Mouse (Mus musculus): ENCODE results near the gene Tysnd1. TPM values are rescaled to one million over a fixed set of nuclear protein-coding genes. Genes with fewer than 3 reads are reported as not detected.

Tysnd1 gene
- polyA plus RNA-seq, 1 experiment from 2014 or later: 19.2 TPM

GRCm38 (mm10) chr10:61741306-61741705 is 46.0 kb downstream of the Tysnd1 start:
- H3K4me1 ChIP-seq: no peaks in the 10 kb centered on the region
- ATAC-seq (ENCODE audit: extremely low read depth, insufficient number of reproducible peaks, low FRiP score, low TSS enrichment): no peak
- no peak overlapping the region for H3K4me3 ChIP-seq
- 75% methylated on average over 1 of the region's 1 CpGs for WGBS
- peaks cover 8% of the 10 kb centered on the region; the same call in 1 of the 2 replicates for H3K9me3 ChIP-seq
- no peaks in the 10 kb centered on the region for H3K27me3 ChIP-seq (replicated peaks)
- peaks cover 95% of the 10 kb centered on the region for H3K36me3 ChIP-seq
- no peak overlapping the region for H3K27ac ChIP-seq (replicated peaks)
- no peak overlapping the region for H3K4me2 ChIP-seq
- H3K9ac ChIP-seq: no peak overlapping the region

GRCm38 (mm10) chr10:61741873-61742272 is 46.6 kb downstream of the Tysnd1 start:
- Histone ChIP-seq H3K9me3 (peaks cover 8% of the 10 kb centered on the region; the same call in 1 of the 2 replicates), H3K9ac (no peak overlapping the region), H3K4me1 (no peaks in the 10 kb centered on the region), H3K4me3 (no peak overlapping the region), H3K27ac (replicated peaks) (no peak overlapping the region), H3K36me3 (peaks cover 97% of the 10 kb centered on the region), H3K4me2 (no peak overlapping the region), H3K27me3 (replicated peaks) (no peaks in the 10 kb centered on the region)
- no peak for ATAC-seq (ENCODE audit: extremely low read depth, insufficient number of reproducible peaks, low FRiP score, low TSS enrichment)
- 76% methylated on average over 4 of the region's 4 CpGs for WGBS

GRCm38 (mm10) chr10:61742336-61742735 is 47.0 kb downstream of the Tysnd1 start:
- Histone ChIP-seq H3K36me3 (peaks cover 99% of the 10 kb centered on the region), H3K9ac (no peak overlapping the region), H3K9me3 (peaks cover 8% of the 10 kb centered on the region; the same call in 1 of the 2 replicates), H3K4me1 (no peaks in the 10 kb centered on the region), H3K4me2 (no peak overlapping the region), H3K4me3 (no peak overlapping the region), H3K27me3 (replicated peaks) (no peaks in the 10 kb centered on the region), H3K27ac (replicated peaks) (no peak overlapping the region)
- WGBS: 86% methylated on average over 8 of the region's 8 CpGs
- ATAC-seq (ENCODE audit: extremely low read depth, insufficient number of reproducible peaks, low FRiP score, low TSS enrichment): no peak

- H3K9me3 ChIP-seq: peaks cover 8% of the 10 kb centered on the region; the same call in 1 of the 2 replicates
- no peaks in the 10 kb centered on the region for H3K27me3 ChIP-seq (replicated peaks)
- H3K4me1 ChIP-seq: no peaks in the 10 kb centered on the region
- no peak for ATAC-seq (ENCODE audit: extremely low read depth, insufficient number of reproducible peaks, low FRiP score, low TSS enrichment)
- no peak overlapping the region for H3K4me3 ChIP-seq
- H3K27ac ChIP-seq (replicated peaks): no peak overlapping the region
- no peak overlapping the region for H3K4me2 ChIP-seq
- H3K9ac ChIP-seq: no peak overlapping the region
- H3K36me3 ChIP-seq: peaks cover 97% of the 10 kb centered on the region
- WGBS: 85% methylated on average over 4 of the region's 4 CpGs
These were observed 49.8 kb downstream of the Tysnd1 start for GRCm38 (mm10) chr10:61745133-61745532.

GRCm38 (mm10) chr10:61747302-61747701 is 52.0 kb downstream of the Tysnd1 start:
- H3K4me3 ChIP-seq: no peak overlapping the region
- peaks cover 97% of the 10 kb centered on the region for H3K36me3 ChIP-seq
- H3K27me3 ChIP-seq (replicated peaks): no peaks in the 10 kb centered on the region
- H3K4me2 ChIP-seq: no peak overlapping the region
- no peak overlapping the region for H3K9ac ChIP-seq
- WGBS: 88% methylated on average over 13 of the region's 13 CpGs
- ATAC-seq (ENCODE audit: extremely low read depth, insufficient number of reproducible peaks, low FRiP score, low TSS enrichment): no peak
- H3K9me3 ChIP-seq: peaks cover 8% of the 10 kb centered on the region; the same call in 1 of the 2 replicates
- no peaks in the 10 kb centered on the region for H3K4me1 ChIP-seq
- H3K27ac ChIP-seq (replicated peaks): no peak overlapping the region

GRCm38 (mm10) chr10:61750014-61750413 is 54.7 kb downstream of the Tysnd1 start:
- WGBS: 84% methylated on average over 9 of the region's 9 CpGs
- Histone ChIP-seq H3K4me2 (no peak overlapping the region), H3K27ac (replicated peaks) (no peak overlapping the region), H3K4me1 (no peaks in the 10 kb centered on the region), H3K9me3 (peaks cover 5% of the 10 kb centered on the region; the same call in 1 of the 2 replicates), H3K9ac (no peak overlapping the region), H3K36me3 (peaks cover 95% of the 10 kb centered on the region), H3K27me3 (replicated peaks) (no peaks in the 10 kb centered on the region), H3K4me3 (no peak overlapping the region)
- no peak for ATAC-seq (ENCODE audit: extremely low read depth, insufficient number of reproducible peaks, low FRiP score, low TSS enrichment)

- no peak for ATAC-seq (ENCODE audit: extremely low read depth, insufficient number of reproducible peaks, low FRiP score, low TSS enrichment)
- WGBS: 73% methylated on average over 20 of the region's 20 CpGs
- H3K36me3 ChIP-seq: peaks cover 92% of the 10 kb centered on the region
These were observed 56.4 kb downstream of the Tysnd1 start for GRCm38 (mm10) chr10:61751534-61752219.

More at GRCm38 (mm10) chr10:61751534-61752219, 56.4 kb downstream of the Tysnd1 start:
- no peak overlapping the region for H3K4me2 ChIP-seq
- H3K27ac ChIP-seq (replicated peaks): peak overlapping the region; percentile 38
- H3K27me3 ChIP-seq (replicated peaks): no peaks in the 10 kb centered on the region
- H3K9me3 ChIP-seq: no peaks in the 10 kb centered on the region
- H3K4me3 ChIP-seq: no peak overlapping the region
- peaks cover 2% of the 10 kb centered on the region for H3K4me1 ChIP-seq
- H3K9ac ChIP-seq: no peak overlapping the region

Other genes with a start within 250 kb of the Tysnd1 start
- 50.8 and 57.1 TPM in 2 replicates for gene Eif4ebp2, start 242.9 kb upstream of the Tysnd1 start, polyA plus RNA-seq (2015; fragmentation: Nextera tagmentation; extraction: Ambion mirVana)
- 12.1 and 13.2 TPM in 2 replicates for gene Lrrc20, start 219.7 kb upstream of the Tysnd1 start, polyA plus RNA-seq (2015; fragmentation: Nextera tagmentation; extraction: Ambion mirVana)
- gene Npffr1, start 100.0 kb upstream of the Tysnd1 start, polyA plus RNA-seq (2015; fragmentation: Nextera tagmentation; extraction: Ambion mirVana): 0.05 and 0.08 TPM in 2 replicates
- gene Ppa1, start 47.0 kb upstream of the Tysnd1 start, polyA plus RNA-seq (2015; fragmentation: Nextera tagmentation; extraction: Ambion mirVana): 113 and 124 TPM in 2 replicates
- 156 and 159 TPM in 2 replicates for gene Sar1a, start 15.2 kb upstream of the Tysnd1 start, polyA plus RNA-seq (2015; fragmentation: Nextera tagmentation; extraction: Ambion mirVana)
- gene Aifm2, start 19.7 kb downstream of the Tysnd1 start, polyA plus RNA-seq (2015; fragmentation: Nextera tagmentation; extraction: Ambion mirVana): 20.6 and 23.2 TPM in 2 replicates
- 57.3 and 65.3 TPM in 2 replicates for gene H2afy2, start 88.6 kb downstream of the Tysnd1 start, polyA plus RNA-seq (2015; fragmentation: Nextera tagmentation; extraction: Ambion mirVana)

All from heart, embryonic 13.5 days (tissue).